Mouse (Mus musculus) thymus, postnatal 25 days (tissue): Measurements from ENCODE around the gene Diaph3.

Experiments used
- DNase-seq: peaks from one replicate; pipeline ENCODE4 v3.0.0; 2022

Gene Diaph3

GRCm38 (mm10) chr14:86635594-86636140, 505.4 kb downstream of the Diaph3 start:
- DNase-seq, result no peak

- DNase-seq, result no peak
These were observed 506.0 kb downstream of the Diaph3 start for GRCm38 (mm10) chr14:86635052-86635451.

- DNase-seq, result no peak
These were observed 507.2 kb downstream of the Diaph3 start for GRCm38 (mm10) chr14:86633799-86634198.

DNA sequence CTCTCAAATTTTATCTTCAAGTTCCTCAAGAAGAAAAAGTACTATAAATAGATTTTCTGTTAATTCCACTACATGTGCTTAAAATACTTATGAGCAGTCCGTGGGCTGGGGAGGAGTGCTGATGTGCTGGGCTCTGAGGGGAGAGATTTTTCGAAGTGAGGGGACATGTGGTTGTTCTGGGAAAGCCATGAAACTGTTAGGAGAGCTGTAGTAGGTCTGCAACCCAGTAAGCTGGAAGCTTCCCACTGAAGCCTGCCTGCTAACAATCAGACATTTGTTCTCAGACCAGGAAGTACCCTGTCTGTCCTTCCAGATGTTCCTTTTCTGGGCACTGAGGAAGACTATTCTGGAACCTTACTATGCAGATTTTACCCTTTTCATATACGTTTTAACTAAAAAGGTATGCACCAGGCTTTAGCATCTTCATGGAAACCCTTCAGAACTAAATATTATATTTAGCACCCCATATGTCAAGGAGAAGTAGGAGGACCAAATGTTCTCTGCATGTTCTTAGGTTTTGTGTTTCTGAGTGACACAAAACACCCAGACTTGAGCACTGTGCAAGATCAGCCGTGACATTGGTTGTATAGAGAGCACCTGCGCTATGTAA, 516.1 kb downstream of the Diaph3 start:
- DNase-seq, result no peak

- DNase-seq, result no peak
These were observed 521.4 kb downstream of the Diaph3 start for GRCm38 (mm10) chr14:86619637-86620036.
